Mouse (Mus musculus) limb, embryonic 14.5 days (tissue): ENCODE results near the gene Zmiz1. TPM values are rescaled to one million over a fixed set of nuclear protein-coding genes. Genes with fewer than 3 reads are reported as not detected.

ENCODE experiments used
- ATAC-seq: fragments of 200-750 bp; cut with Nextera tagmentation; 2 replicates; pipeline ENCODE4 v1.8.0; 2017; ENCODE audit warnings: low read depth, moderate number of reproducible peaks, moderate TSS enrichment; ENCODE audit not compliant: low FRiP score
- DNase-seq: peaks from one replicate; pipeline ENCODE4 v3.0.0-alpha.2; 2015; ENCODE audit warnings: low spot score
- H3K27ac ChIP-seq: fragments of 300-500 bp; sonication (generic); replicated peaks from 2 replicates; pipeline ENCODE4 v1.5.1; 2014; ENCODE audit warnings: low read depth, mild to moderate bottlenecking, low read length, moderate library complexity, mixed read lengths
- H3K27me3 ChIP-seq: fragments of 300-500 bp; sonication (generic); 2 replicates; pipeline ENCODE4 v1.6.1; 2014; ENCODE audit warnings: low read length, mixed read lengths; ENCODE audit not compliant: control insufficient read depth, insufficient read depth
- H3K36me3 ChIP-seq: fragments of 300-500 bp; sonication (generic); 2 replicates; pipeline ENCODE4 v1.6.1; 2014; ENCODE audit warnings: mild to moderate bottlenecking, low read length, moderate library complexity, mixed read lengths; ENCODE audit not compliant: control insufficient read depth, insufficient read depth
- H3K4me1 ChIP-seq: fragments of 300-500 bp; sonication (generic); 2 replicates; pipeline ENCODE4 v1.6.1; 2014; ENCODE audit warnings: antibody characterized with exemption, low read length, mixed read lengths; ENCODE audit not compliant: control insufficient read depth, insufficient read depth
- H3K4me2 ChIP-seq: fragments of 300-500 bp; sonication (generic); replicated peaks from 2 replicates; pipeline ENCODE4 v1.6.1; 2014; ENCODE audit warnings: low read depth, mild to moderate bottlenecking, low read length, moderate library complexity; ENCODE audit not compliant: severe bottlenecking
- H3K4me3 ChIP-seq: fragments of 300-500 bp; sonication (generic); replicated peaks from 2 replicates; pipeline ENCODE4 v1.5.1; 2014; ENCODE audit warnings: low read length
- H3K9ac ChIP-seq: fragments of 300-500 bp; sonication (generic); 2 replicates; pipeline ENCODE4 v1.6.1; 2014; ENCODE audit warnings: mild to moderate bottlenecking, low read depth, low read length, moderate library complexity; ENCODE audit not compliant: severe bottlenecking
- H3K9me3 ChIP-seq: fragments of 300-500 bp; sonication (generic); 2 replicates; pipeline ENCODE4 v1.6.1; 2016; ENCODE audit warnings: low read length; ENCODE audit not compliant: control insufficient read depth
- POLR2A ChIP-seq: fragments of 200-500 bp; IDR thresholded peaks from 2 replicates; pipeline ENCODE4 v1.8.0; 2012; ENCODE audit warnings: inconsistent platforms, mild to moderate bottlenecking, moderate library complexity, borderline replicate concordance; ENCODE audit not compliant: insufficient read depth, insufficient read length; ENCODE audit errors: extremely low read depth
- WGBS: fragments of 180-500 bp; shearing (Covaris S2); extraction: QIAGEN DNeasy Blood & Tissue Kit; methylation state at CpG from one replicate; pipeline ENCODE4 v1.1.7; 2014; 5-methylcytosine and 5-hydroxymethylcytosine counted together
- polyA plus RNA-seq, 2 experiments: library from polyadenylated mRNA; depleted of rRNA in 1 of 2; stranded (reverse) in 1 of 2; unstranded in 1 of 2; fragments of >200 nt; fragmentation: Nextera tagmentation in 1 of 2; extraction: Ambion mirVana in 1 of 2; gene quantifications; 2 replicates each; pipeline versions ENCODE4 v1.2.1 to v1.2.3; 2012 to 2014

Zmiz1 gene
- polyA plus RNA-seq, 2 experiments = 61.8 to 81.2 TPM

DNA sequence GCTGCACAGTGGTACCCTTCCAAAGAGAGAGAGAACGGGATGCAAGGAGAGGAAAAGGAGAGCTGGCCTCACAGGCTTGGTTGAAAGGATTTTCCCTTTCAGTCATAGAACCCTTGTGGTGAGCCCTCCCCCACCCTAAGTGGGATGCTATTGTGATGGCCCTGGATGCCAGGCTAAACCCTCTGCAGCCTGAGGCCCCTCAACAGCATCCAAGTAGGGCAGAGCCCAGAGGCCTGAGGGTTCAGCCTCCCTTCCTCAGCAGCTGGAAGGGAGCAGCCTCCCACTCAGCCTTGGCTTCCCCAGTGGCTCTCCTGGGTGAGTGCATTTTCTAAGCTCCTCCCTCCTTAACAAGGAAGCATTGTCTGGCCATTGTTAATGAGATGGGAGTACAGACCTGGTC lies 121.4 kb downstream of the Zmiz1 start:
- WGBS = 78% methylated on average over 1 of the region's 1 CpGs

DNA sequence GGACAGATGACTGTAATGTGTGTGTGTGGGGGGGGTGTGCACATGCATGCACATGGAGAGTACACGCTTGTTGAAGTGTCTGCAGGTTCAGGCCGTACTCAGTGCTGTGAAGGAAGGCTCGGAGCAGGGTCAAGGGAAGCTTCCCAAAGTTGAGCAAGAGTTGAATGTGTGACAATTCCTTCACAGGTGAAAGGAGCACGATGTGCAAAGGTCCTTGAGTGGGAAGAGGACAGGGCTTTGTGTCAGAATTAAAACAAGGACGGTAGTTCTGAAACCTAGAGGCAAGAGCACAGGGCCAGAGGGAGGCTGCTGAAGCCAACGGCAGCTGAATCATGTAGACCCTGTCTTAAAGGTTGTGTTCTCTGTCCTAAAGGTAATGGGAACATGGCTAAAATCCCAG lies 123.6 kb downstream of the Zmiz1 start:
- WGBS = 96% methylated on average over 6 of the region's 6 CpGs
- ATAC-seq (no peak), DNase-seq (no peak)
- no peaks in the 10 kb centered on the region for H3K27me3 ChIP-seq
- no peak for TF ChIP-seq POLR2A
- no peak overlapping the region for H3K4me3 ChIP-seq
- H3K27ac ChIP-seq = no peak overlapping the region
- peaks cover 89% of the 10 kb centered on the region for H3K36me3 ChIP-seq
- H3K9ac ChIP-seq = no peak overlapping the region
- H3K9me3 ChIP-seq = no peaks in the 10 kb centered on the region
- no peak overlapping the region for H3K4me2 ChIP-seq
- peaks cover 34% of the 10 kb centered on the region for H3K4me1 ChIP-seq

More for the DNA sequence above, 121.4 kb downstream of the Zmiz1 start:
- no peaks in the 10 kb centered on the region for H3K27me3 ChIP-seq
- ATAC-seq = no peak
- H3K4me2 ChIP-seq = no peak overlapping the region
- TF ChIP-seq POLR2A = no peak
- no peak overlapping the region for H3K4me3 ChIP-seq
- H3K9me3 ChIP-seq = no peaks in the 10 kb centered on the region
- H3K36me3 ChIP-seq = peaks cover 99% of the 10 kb centered on the region
- DNase-seq = no peak
- H3K27ac ChIP-seq = no peak overlapping the region
- H3K9ac ChIP-seq = no peak overlapping the region
- H3K4me1 ChIP-seq = peaks cover 14% of the 10 kb centered on the region

GRCm38 (mm10) chr14:25583899-25584298 lies 124.9 kb downstream of the Zmiz1 start:
- peaks cover 79% of the 10 kb centered on the region for H3K36me3 ChIP-seq
- no peak for TF ChIP-seq POLR2A
- H3K9me3 ChIP-seq = no peaks in the 10 kb centered on the region
- no peak overlapping the region for H3K4me3 ChIP-seq
- H3K27me3 ChIP-seq = no peaks in the 10 kb centered on the region
- no peak overlapping the region for H3K27ac ChIP-seq
- no peak overlapping the region for H3K9ac ChIP-seq
- H3K4me1 ChIP-seq = peaks cover 43% of the 10 kb centered on the region
- WGBS = 73% methylated on average over 10 of the region's 10 CpGs
- ATAC-seq = no peak
- DNase-seq = no peak
- no peak overlapping the region for H3K4me2 ChIP-seq

GRCm38 (mm10) chr14:25585545-25586301 lies 126.7 kb downstream of the Zmiz1 start:
- no peaks in the 10 kb centered on the region for H3K27me3 ChIP-seq
- ATAC-seq (peak; percentile 49), DNase-seq (peak; percentile 70)
- WGBS = 26% methylated on average over 19 of the region's 21 CpGs
- H3K27ac ChIP-seq = peak overlapping the region; percentile 72
- H3K4me3 ChIP-seq = no peak overlapping the region
- peaks cover 53% of the 10 kb centered on the region for H3K4me1 ChIP-seq
- peaks cover 78% of the 10 kb centered on the region for H3K36me3 ChIP-seq
- H3K9me3 ChIP-seq = no peaks in the 10 kb centered on the region
- peak overlapping the region; percentile 28; the same call in 1 of the 2 replicates for H3K9ac ChIP-seq
- no peak overlapping the region for H3K4me2 ChIP-seq
- TF ChIP-seq POLR2A = no peak

- H3K9ac ChIP-seq = peak overlapping the region; percentile 28; the same call in 1 of the 2 replicates
- DNase-seq (no peak), ATAC-seq (no peak)
- peaks cover 72% of the 10 kb centered on the region for H3K36me3 ChIP-seq
- peaks cover 53% of the 10 kb centered on the region for H3K4me1 ChIP-seq
- no peak for TF ChIP-seq POLR2A
- peak overlapping the region; percentile 61 for H3K27ac ChIP-seq
- H3K9me3 ChIP-seq = no peaks in the 10 kb centered on the region
- no peaks in the 10 kb centered on the region for H3K27me3 ChIP-seq
- WGBS = 40% methylated on average over 10 of the region's 10 CpGs
- H3K4me2 ChIP-seq = no peak overlapping the region
- H3K4me3 ChIP-seq = no peak overlapping the region
Observed at GRCm38 (mm10) chr14:25586846-25587486, 128.0 kb downstream of the Zmiz1 start.
